ENCODE assay signal across 15 mouse cellular contexts in the genomic region with DNA sequence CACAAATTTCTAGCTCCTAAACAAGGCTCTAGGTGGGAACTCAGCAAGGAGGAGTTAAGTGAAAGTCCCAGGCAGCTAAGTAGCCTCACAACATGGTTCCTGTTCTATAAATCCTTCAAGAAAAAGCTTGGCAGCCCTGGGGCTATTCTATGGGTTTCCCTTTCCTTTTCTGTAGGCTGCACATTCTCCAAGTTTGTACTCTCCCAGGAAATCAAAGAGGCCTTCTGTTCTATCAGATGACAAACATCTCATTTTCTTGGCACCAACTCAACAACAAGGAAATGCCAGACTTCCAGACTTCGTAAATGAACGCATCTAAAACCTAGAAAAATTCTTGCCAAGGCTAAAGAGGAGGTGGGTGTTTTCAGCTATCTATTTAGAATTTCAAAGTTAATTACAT. TPM values are rescaled to one million over a fixed set of nuclear protein-coding genes. Genes with fewer than 3 reads are reported as not detected.
A peak's percentile ranks its signal among the peaks of the same experiment; 100 is the strongest.
DNase-seq lines count a peak whose midpoint lies in the region; ATAC-seq lines count a peak whose summit lies in the region.
"Had no signal": no experiment of that assay in that cellular context is flagged by ENCODE, and none has a peak within 500 bp of the region (broad histone marks: within the 10 kb centered on the region; RNA-seq: fewer than 3 reads in every experiment).

No protein-coding gene starts in this region.

- intact Hi-C loops in left cerebral cortex, postnatal 25 days (cut with DNase I): no loop called here
- intact Hi-C loops in heart, postnatal 14 days (cut with DNase I): no loop called here

- no peaks in the 10 kb centered on the region; the same call in 1 of the 2 replicates for H3K4me1 ChIP-seq in forebrain, embryonic 14.5 days (ENCODE audit: control insufficient read depth, insufficient read depth, low read length)
- H3K4me1 ChIP-seq in forebrain, embryonic 12.5 days: peaks cover under 1% of the 10 kb centered on the region; the same call in 1 of the 2 replicates
- H3K4me1 ChIP-seq in forebrain, embryonic 16.5 days (replicated peaks; ENCODE audit: control insufficient read depth, insufficient read depth, low read length): peaks cover 5% of the 10 kb centered on the region; the same call in 1 of the 2 replicates
- H3K4me1 ChIP-seq: lung, embryonic 15.5 days; neural tube, embryonic 15.5 days had no signal

- no peaks in the 10 kb centered on the region for H3K36me3 ChIP-seq in forebrain, embryonic 14.5 days (ENCODE audit: control insufficient read depth, insufficient read depth, low read length)
- no peaks in the 10 kb centered on the region for H3K36me3 ChIP-seq in forebrain, embryonic 12.5 days (replicated peaks)
- no peaks in the 10 kb centered on the region for H3K36me3 ChIP-seq in forebrain, embryonic 16.5 days (ENCODE audit: control insufficient read depth, insufficient read depth)
- H3K36me3 ChIP-seq: lung, embryonic 15.5 days; neural tube, embryonic 15.5 days had no signal

- WGBS in forebrain, embryonic 14.5 days: 43% methylated on average over 2 of the region's 2 CpGs
- WGBS in forebrain, embryonic 12.5 days: 76% methylated on average over 2 of the region's 2 CpGs
- WGBS in forebrain, embryonic 16.5 days: 29% methylated on average over 2 of the region's 2 CpGs

- no peaks in the 10 kb centered on the region for H3K9me3 ChIP-seq in forebrain, embryonic 14.5 days (replicated peaks; ENCODE audit: control insufficient read depth, low read length)
- H3K9me3 ChIP-seq in forebrain, embryonic 12.5 days: no peaks in the 10 kb centered on the region
- H3K9me3 ChIP-seq in forebrain, embryonic 16.5 days (ENCODE audit: control insufficient read depth, low read length): no peaks in the 10 kb centered on the region
- H3K9me3 ChIP-seq: lung, embryonic 15.5 days; neural tube, embryonic 15.5 days had no signal

- peak; percentile 80 for DNase-seq in forebrain, embryonic 14.5 days (ENCODE audit: low spot score)
- DNase-seq in left cerebral cortex, postnatal 25 days (ENCODE audit: low spot score in 2 of 2): peak; percentile 9 to 29
- no peak for DNase-seq in left cerebral cortex, adult 8-10 months (ENCODE audit: low spot score in 2 of 2)
- peak; percentile 60 for DNase-seq in MN1 (ENCODE audit: low spot score)
- DNase-seq in thymus, postnatal 14 days: no peak
- no peak for DNase-seq in heart, postnatal 14 days
- DNase-seq: B cell, adult 2 months; cerebellum, adult 11 months; gastrocnemius, adult 2 months; heart, adult 2 months; thymus, postnatal 25 days had no signal

- H3K4me3 ChIP-seq in forebrain, embryonic 14.5 days (ENCODE audit: low read depth, low read length): no peak overlapping the region
- H3K4me3 ChIP-seq in forebrain, embryonic 12.5 days (replicated peaks): no peak overlapping the region
- no peak overlapping the region for H3K4me3 ChIP-seq in forebrain, embryonic 16.5 days (replicated peaks; ENCODE audit: low read length)
- H3K4me3 ChIP-seq: gastrocnemius, adult 2 months; heart, adult 2 months; lung, embryonic 15.5 days; neural tube, embryonic 15.5 days had no signal

- peak; percentile 46; the same call in 1 of the 2 replicates for ATAC-seq in forebrain, embryonic 14.5 days
- ATAC-seq in forebrain, embryonic 12.5 days (ENCODE audit: low FRiP score): no peak
- ATAC-seq in forebrain, embryonic 16.5 days: peak; percentile 55

- H3K9ac ChIP-seq in forebrain, embryonic 14.5 days (ENCODE audit: low read length): no peak overlapping the region
- H3K9ac ChIP-seq in forebrain, embryonic 12.5 days: no peak overlapping the region
- no peak overlapping the region for H3K9ac ChIP-seq in forebrain, embryonic 16.5 days (replicated peaks; ENCODE audit: low read depth, low read length)
- H3K9ac ChIP-seq: lung, embryonic 15.5 days; neural tube, embryonic 15.5 days had no signal

- no peaks in the 10 kb centered on the region for H3K27me3 ChIP-seq in forebrain, embryonic 14.5 days (replicated peaks; ENCODE audit: control insufficient read depth, insufficient read depth, low read length)
- H3K27me3 ChIP-seq in forebrain, embryonic 12.5 days: no peaks in the 10 kb centered on the region
- no peaks in the 10 kb centered on the region for H3K27me3 ChIP-seq in forebrain, embryonic 16.5 days (replicated peaks; ENCODE audit: control insufficient read depth, insufficient read depth, low read length)
- H3K27me3 ChIP-seq: lung, embryonic 15.5 days; neural tube, embryonic 15.5 days had no signal

- no peak overlapping the region for H3K27ac ChIP-seq in forebrain, embryonic 14.5 days (ENCODE audit: low read depth, low read length)
- no peak overlapping the region for H3K27ac ChIP-seq in forebrain, embryonic 12.5 days
- no peak overlapping the region for H3K27ac ChIP-seq in forebrain, embryonic 16.5 days (ENCODE audit: low read length)
- H3K27ac ChIP-seq: gastrocnemius, adult 2 months; heart, adult 2 months; lung, embryonic 15.5 days; neural tube, embryonic 15.5 days had no signal

- H3K4me2 ChIP-seq in forebrain, embryonic 14.5 days (ENCODE audit: low read length): no peak overlapping the region
- H3K4me2 ChIP-seq in forebrain, embryonic 12.5 days: no peak overlapping the region
- H3K4me2 ChIP-seq in forebrain, embryonic 16.5 days (ENCODE audit: low read length): no peak overlapping the region
- H3K4me2 ChIP-seq: lung, embryonic 15.5 days; neural tube, embryonic 15.5 days had no signal

RNA-seq across cellular contexts. Expression of gene Plcb4, which starts 38.9 kb away (rescaled TPM):
- 7.1 and 12.0 TPM in 2 replicates for polyA plus RNA-seq in forebrain, embryonic 14.5 days (2014; fragmentation: Nextera tagmentation; extraction: Ambion mirVana)
- polyA plus RNA-seq in forebrain, embryonic 12.5 days (2016; fragmentation: Nextera tagmentation; extraction: Ambion mirVana): 21.2 and 23.5 TPM in 2 replicates
- total RNA-seq in left cerebral cortex, postnatal 25 days (2021): 10 to 100 TPM; 67.8 to 69.8 TPM
- total RNA-seq in left cerebral cortex, adult 8-10 months (2022): 10 to 100 TPM; 57.9 to 85.4 (median 73.2) TPM
- polyA plus RNA-seq in forebrain, embryonic 16.5 days (2015; fragmentation: Nextera tagmentation; extraction: Ambion mirVana): 15.9 and 19.7 TPM in 2 replicates
- total RNA-seq in heart, postnatal 14 days (2021): 10 to 100 TPM; 82.1 to 93.1 TPM

Comparison
In these comparisons a context has a peak if more than half of its experiments do, and no peak if none do; other contexts are left out.
1. DNase-seq: peak in forebrain, embryonic 14.5 days (single experiment), left cerebral cortex, postnatal 25 days (2 of 2) and MN1 (single experiment); none in left cerebral cortex, adult 8-10 months (0 of 2), thymus, postnatal 14 days (single experiment) and heart, postnatal 14 days (0 of 2).